Mouse (Mus musculus): ENCODE results near the gene Klrg2. TPM values are rescaled to one million over a fixed set of nuclear protein-coding genes. Genes with fewer than 3 reads are reported as not detected.

Klrg2 gene
- polyA plus RNA-seq, 1 experiment: 1.1 TPM

DNA sequence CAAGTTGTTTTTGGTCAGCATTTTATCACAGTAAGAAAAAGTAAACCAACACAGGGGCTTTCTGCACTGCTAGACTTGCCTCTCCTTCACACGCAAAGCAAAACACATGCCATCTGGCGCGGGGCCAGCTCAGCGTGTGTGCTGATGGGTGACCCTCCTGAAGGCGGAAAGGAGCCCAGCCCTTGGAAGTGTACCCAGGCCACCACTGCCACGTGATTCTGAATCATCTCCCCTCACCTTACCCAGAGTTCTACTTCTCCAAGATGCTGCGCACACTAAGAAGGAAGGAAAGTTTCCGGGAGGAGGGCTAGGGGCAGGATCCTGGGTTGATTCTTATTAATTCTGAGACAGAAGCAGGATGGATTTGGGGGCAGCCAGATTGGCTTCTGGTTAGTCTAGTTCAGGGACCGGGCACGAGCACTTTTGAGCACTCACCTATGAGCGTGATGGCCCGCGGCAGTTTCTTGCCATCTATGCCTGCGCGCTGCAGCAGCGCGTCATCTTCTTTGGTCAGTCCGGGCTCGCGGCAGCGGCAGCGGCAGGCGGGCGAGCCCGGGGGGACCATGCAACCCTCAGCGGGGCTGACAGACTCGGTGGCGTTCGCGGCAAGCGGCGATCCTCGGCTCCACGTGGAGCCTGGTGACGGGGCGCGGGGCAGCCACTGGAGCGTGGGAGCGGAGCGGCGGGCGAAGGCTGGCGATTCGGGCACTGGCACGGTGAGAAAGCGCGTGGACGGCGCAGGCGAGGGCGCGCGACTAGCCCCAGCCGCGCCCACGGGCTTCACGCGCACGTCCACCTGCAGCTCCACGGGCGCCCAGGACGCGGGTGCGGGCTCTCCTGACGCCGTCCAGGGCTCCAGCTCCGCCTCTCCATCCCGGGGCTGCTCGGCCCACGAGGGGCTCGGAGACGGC lies 846 bp downstream of the Klrg2 start:
- Histone ChIP-seq H3K4me1 (ENCODE audit: control insufficient read depth, insufficient read depth, low read length) (no peaks in the 10 kb centered on the region), H3K4me3 (ENCODE audit: insufficient read depth, low read length) (peak overlapping the region; percentile 42), H3K27ac (ENCODE audit: insufficient read depth, low read length) (no peak overlapping the region)
- TF ChIP-seq CTCF (IDR thresholded peaks at IDR 0.05; ENCODE audit: borderline replicate concordance, insufficient read depth, low read length): no peak
- TF ChIP-seq POLR2A (IDR thresholded peaks at IDR 0.05; ENCODE audit: low read depth, low read length): no peak

GRCm38 (mm10) chr6:38634461-38634860 lies 2.6 kb downstream of the Klrg2 start:
- H3K4me1 ChIP-seq (ENCODE audit: control insufficient read depth, insufficient read depth, low read length): no peaks in the 10 kb centered on the region
- no peak overlapping the region for H3K27ac ChIP-seq (ENCODE audit: insufficient read depth, low read length)
- TF ChIP-seq CTCF (IDR thresholded peaks at IDR 0.05; ENCODE audit: borderline replicate concordance, insufficient read depth, low read length): no peak
- no peak for TF ChIP-seq POLR2A (IDR thresholded peaks at IDR 0.05; ENCODE audit: low read depth, low read length)
- H3K4me3 ChIP-seq (ENCODE audit: insufficient read depth, low read length): no peak overlapping the region

DNA sequence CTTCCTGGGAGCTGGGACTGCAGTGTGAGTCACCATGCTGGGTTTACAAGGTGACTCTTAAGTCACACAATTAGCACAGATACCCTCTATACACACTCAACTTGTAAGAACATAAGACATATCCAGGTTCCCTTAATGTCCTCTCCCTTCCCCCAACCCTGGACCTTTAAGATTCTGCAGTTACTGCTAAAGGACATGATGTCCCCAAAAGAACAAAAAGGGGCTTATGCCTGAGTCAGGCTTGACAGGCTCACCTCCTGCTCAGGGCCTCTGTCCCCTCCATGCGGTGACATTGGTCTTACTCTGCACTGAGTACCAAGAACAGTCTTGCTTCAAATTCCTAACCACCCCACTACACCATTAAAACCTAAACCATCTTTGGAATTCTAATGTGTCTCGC lies 4.2 kb downstream of the Klrg2 start:
- H3K4me3 ChIP-seq (ENCODE audit: insufficient read depth, low read length): no peak overlapping the region
- TF ChIP-seq CTCF (IDR thresholded peaks at IDR 0.05; ENCODE audit: borderline replicate concordance, insufficient read depth, low read length) (no peak), POLR2A (IDR thresholded peaks at IDR 0.05; ENCODE audit: low read depth, low read length) (no peak)
- H3K4me1 ChIP-seq (ENCODE audit: control insufficient read depth, insufficient read depth, low read length): no peaks in the 10 kb centered on the region
- H3K27ac ChIP-seq (ENCODE audit: insufficient read depth, low read length): no peak overlapping the region

DNA sequence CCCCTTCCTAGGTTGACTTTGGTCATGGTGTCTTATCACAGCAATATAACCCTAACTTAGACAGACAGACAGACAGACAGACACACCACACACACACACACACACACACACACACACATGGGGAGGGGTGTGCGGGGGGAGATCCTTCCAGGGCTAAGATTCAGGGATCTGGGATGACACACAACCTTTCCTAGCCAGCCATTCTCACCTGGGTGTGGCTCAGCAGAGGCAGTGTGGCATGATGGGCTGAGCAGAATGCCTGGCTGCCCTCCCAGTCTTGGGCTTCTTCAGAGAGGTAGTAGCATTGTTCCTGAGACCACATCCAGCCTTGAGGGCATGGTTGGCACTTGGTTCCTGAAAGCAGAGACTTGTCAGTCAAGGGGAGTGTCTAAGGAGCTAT lies 7.5 kb downstream of the Klrg2 start:
- H3K4me1 ChIP-seq (ENCODE audit: control insufficient read depth, insufficient read depth, low read length): peaks cover under 1% of the 10 kb centered on the region; the same call in 1 of the 2 replicates
- no peak for TF ChIP-seq POLR2A (IDR thresholded peaks at IDR 0.05; ENCODE audit: low read depth, low read length)

GRCm38 (mm10) chr6:38627486-38627885 lies 9.6 kb downstream of the Klrg2 start:
- TF ChIP-seq CTCF (IDR thresholded peaks at IDR 0.05; ENCODE audit: borderline replicate concordance, insufficient read depth, low read length): no peak
- no peak for TF ChIP-seq POLR2A (IDR thresholded peaks at IDR 0.05; ENCODE audit: low read depth, low read length)
- H3K4me3 ChIP-seq (ENCODE audit: insufficient read depth, low read length): no peak overlapping the region
- peaks cover 11% of the 10 kb centered on the region for H3K4me1 ChIP-seq (ENCODE audit: control insufficient read depth, insufficient read depth, low read length)
- H3K27ac ChIP-seq (ENCODE audit: insufficient read depth, low read length): no peak overlapping the region

More for the DNA sequence above, 7.5 kb downstream of the Klrg2 start:
- Histone ChIP-seq H3K4me3 (ENCODE audit: insufficient read depth, low read length) (no peak overlapping the region), H3K27ac (ENCODE audit: insufficient read depth, low read length) (no peak overlapping the region)

- Histone ChIP-seq H3K4me3 (ENCODE audit: insufficient read depth, low read length) (no peak overlapping the region), H3K4me1 (ENCODE audit: control insufficient read depth, insufficient read depth, low read length) (peaks cover 11% of the 10 kb centered on the region), H3K27ac (ENCODE audit: insufficient read depth, low read length) (no peak overlapping the region)
- no peak for TF ChIP-seq CTCF (IDR thresholded peaks at IDR 0.05; ENCODE audit: borderline replicate concordance, insufficient read depth, low read length)
- no peak for TF ChIP-seq POLR2A (IDR thresholded peaks at IDR 0.05; ENCODE audit: low read depth, low read length)
Measured at GRCm38 (mm10) chr6:38627081-38627480, 10.0 kb downstream of the Klrg2 start.

DNA sequence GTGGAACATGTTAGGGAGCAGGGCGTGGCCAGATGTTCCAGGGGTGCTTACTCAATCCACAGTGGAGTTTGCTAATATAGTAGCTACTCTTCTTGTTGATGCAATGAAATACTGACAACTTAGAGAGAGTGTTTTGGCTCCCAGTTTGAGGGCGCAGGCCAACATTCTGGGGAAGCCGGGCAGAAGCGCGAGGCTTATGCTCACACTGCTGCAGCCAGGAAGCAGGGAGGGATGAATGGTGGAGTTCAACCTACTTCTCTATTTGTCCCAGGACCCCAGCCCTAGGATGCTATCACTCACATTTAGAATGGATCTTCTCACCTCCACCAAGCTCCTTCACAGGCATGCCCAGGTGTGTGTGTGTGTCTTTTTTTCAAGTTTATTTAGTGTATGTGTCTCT lies 11.0 kb downstream of the Klrg2 start:
- Histone ChIP-seq H3K4me3 (ENCODE audit: insufficient read depth, low read length) (no peak overlapping the region), H3K27ac (ENCODE audit: insufficient read depth, low read length) (no peak overlapping the region), H3K4me1 (ENCODE audit: control insufficient read depth, insufficient read depth, low read length) (peaks cover 11% of the 10 kb centered on the region)
- TF ChIP-seq POLR2A (IDR thresholded peaks at IDR 0.05; ENCODE audit: low read depth, low read length) (no peak), CTCF (IDR thresholded peaks at IDR 0.05; ENCODE audit: borderline replicate concordance, insufficient read depth, low read length) (no peak)

GRCm38 (mm10) chr6:38624439-38624838 lies 12.6 kb downstream of the Klrg2 start:
- H3K4me1 ChIP-seq (ENCODE audit: control insufficient read depth, insufficient read depth, low read length): peaks cover 11% of the 10 kb centered on the region
- TF ChIP-seq POLR2A (IDR thresholded peaks at IDR 0.05; ENCODE audit: low read depth, low read length) (no peak), CTCF (IDR thresholded peaks at IDR 0.05; ENCODE audit: borderline replicate concordance, insufficient read depth, low read length) (no peak)
- no peak overlapping the region for H3K4me3 ChIP-seq (ENCODE audit: insufficient read depth, low read length)
- H3K27ac ChIP-seq (ENCODE audit: insufficient read depth, low read length): no peak overlapping the region

DNA sequence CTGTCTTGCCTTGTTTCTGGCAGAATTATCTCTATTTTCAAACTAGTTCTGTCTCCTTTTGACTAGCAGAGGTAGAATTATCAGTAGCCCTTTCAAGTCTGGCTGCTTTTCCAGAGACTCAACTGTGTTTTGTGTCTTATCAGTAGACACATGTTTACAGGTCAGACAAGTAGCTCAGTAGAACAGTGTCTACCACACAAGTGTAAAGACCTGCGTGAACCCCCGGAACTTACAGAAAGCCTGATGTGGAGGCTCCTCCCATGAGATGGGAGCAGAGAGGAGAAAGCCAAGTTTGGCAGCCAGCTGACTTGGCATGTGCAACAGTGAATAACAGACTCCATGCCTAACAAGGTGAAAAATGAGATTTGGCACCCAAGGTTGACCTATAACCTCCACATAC lies 13.6 kb downstream of the Klrg2 start:
- TF ChIP-seq POLR2A (IDR thresholded peaks at IDR 0.05; ENCODE audit: low read depth, low read length) (no peak), CTCF (IDR thresholded peaks at IDR 0.05; ENCODE audit: borderline replicate concordance, insufficient read depth, low read length) (no peak)
- Histone ChIP-seq H3K4me3 (ENCODE audit: insufficient read depth, low read length) (no peak overlapping the region), H3K4me1 (ENCODE audit: control insufficient read depth, insufficient read depth, low read length) (peaks cover 11% of the 10 kb centered on the region), H3K27ac (ENCODE audit: insufficient read depth, low read length) (no peak overlapping the region)

DNA sequence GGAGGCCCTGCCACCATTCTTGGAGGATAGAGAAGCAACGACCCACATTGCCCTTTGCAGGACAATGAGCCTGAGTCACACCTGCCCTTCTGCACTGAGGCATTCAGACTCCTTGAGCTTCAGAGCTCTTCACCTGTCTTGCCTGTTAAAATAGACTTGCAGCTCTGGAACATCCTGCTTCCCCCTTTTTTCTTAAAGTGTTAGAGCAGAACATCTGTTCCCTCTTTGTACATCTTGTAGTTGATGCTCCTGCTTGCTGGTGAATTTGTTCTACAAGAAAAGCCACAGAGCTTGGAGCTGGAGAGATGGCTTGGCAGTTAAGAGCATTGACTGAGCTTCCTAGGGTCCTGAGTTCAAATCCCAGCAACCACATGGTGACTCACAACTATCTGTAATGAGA lies 14.6 kb downstream of the Klrg2 start:
- Histone ChIP-seq H3K27ac (ENCODE audit: insufficient read depth, low read length) (no peak overlapping the region), H3K4me1 (ENCODE audit: control insufficient read depth, insufficient read depth, low read length) (peaks cover 11% of the 10 kb centered on the region), H3K4me3 (ENCODE audit: insufficient read depth, low read length) (no peak overlapping the region)
- TF ChIP-seq POLR2A (IDR thresholded peaks at IDR 0.05; ENCODE audit: low read depth, low read length): no peak
- no peak for TF ChIP-seq CTCF (IDR thresholded peaks at IDR 0.05; ENCODE audit: borderline replicate concordance, insufficient read depth, low read length)
